Mouse (Mus musculus) mature B cell (primary cell): ENCODE data around the gene Tnxb.
"Not testable (repeated sequence)": the region's sequence is repeated elsewhere in the genome, so short reads cannot be mapped to it uniquely, and the experiment has no call there.

Experiments
- in situ Hi-C: fragments of 300-500 bp; cut with MboI; formaldehyde crosslinking; loops from 2 replicates; pipeline ENCODE4 v1.14.3; 2019

Tnxb gene

DNA sequence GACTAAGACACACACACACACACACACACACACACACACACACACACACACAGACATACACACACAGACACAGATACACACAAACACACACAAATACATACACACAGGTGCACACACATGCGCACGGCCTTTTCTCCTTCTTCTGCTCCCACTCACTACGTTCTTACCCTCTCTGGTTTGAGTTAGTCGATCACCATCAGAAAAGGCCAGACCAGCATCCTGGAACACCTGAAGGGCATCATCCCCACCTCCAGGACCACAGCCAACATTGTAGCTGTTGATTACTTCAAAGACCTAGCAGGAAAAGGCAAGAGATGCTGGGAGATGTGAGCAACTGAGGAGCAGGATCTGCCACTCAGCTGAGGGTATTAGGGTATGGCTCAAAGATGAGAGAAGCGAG lies 67.1 kb downstream of the Tnxb start:
- in situ Hi-C loops: not testable (repeated sequence)

DNA sequence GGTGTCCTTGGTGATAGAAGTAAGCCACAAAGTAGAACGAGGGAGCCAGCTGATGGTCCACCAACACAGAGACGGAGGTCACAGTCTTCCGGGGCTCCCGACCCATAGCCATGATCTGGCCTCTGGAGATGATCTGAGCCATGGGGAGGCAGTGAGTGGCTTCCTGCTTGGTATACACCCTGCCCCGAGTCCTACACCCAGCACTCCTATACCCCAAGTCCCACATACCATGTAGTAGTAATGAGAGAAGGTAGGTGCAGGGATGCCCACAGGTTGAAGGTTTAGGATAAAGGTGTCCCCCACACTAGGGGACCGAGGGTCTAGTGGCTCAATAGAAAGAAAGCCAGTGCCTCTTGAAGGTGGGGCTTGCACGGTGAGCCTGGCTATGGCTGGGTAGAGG lies 69.4 kb downstream of the Tnxb start:
- in situ Hi-C loops: not testable (repeated sequence)

DNA sequence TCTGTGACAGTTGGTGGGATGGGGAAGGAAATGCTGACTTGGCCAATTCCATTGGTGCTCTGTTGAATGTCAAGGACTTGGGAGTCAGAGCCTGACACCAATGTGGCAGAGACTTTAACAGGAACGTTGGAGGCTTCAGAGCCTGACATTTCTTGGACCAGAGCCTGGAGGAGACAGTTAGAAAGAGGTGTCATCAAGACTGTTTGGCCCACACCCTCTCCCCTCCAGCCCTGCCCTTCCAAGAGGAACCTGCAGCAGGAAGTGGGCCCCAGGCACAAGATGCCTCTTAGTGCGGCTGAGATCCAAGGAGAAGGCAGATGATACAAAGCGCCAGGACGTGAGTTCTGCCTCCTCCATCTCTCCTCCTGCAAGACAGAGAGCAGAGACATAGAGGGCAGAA lies 69.9 kb downstream of the Tnxb start:
- in situ Hi-C loops: no loop called here

DNA sequence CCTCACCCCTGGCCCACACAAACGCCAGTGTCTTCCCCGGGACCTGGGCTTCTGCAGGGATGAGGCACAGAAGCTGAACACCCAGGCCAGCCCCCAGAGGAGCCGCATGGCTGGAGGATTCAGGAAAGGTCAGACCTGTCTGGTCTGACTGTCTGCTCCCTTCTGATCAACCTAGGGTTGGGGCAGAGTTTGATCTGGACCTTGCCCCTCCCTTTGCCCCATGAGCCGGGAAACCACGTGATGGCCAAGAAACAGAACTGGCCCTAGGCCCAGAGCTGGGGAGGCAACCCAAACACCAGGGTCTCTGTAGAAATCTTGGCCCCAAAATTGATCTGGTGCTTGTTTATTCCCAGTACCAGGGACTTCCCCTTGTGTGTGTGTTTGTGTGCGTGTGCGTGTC lies 73.4 kb downstream of the Tnxb start, which contains the start of gene C4b:
Gene C4b (minus strand): TSS at position 164 of the 400 bp plus-strand sequence.
- in situ Hi-C loops: no loop called here

DNA sequence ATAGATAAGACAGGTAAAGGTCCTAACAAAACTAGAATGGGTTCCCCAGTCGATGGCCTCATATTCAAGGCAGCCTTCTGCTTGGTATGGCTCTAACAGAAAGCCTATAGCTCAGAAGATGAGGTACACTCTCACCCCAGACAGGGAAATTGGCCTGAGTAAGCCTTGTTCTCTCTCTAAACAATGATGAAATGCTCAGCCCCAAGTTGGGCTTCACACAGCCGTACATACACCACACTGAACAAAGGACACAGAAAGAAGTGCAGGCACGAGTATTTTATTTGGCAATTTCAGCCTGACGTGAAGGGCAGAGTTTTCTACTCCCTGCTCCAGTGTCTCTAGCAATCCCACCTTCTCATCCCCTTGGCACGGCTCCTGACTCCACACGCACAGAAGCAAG lies 73.9 kb downstream of the Tnxb start:
- in situ Hi-C loops: no loop called here

DNA sequence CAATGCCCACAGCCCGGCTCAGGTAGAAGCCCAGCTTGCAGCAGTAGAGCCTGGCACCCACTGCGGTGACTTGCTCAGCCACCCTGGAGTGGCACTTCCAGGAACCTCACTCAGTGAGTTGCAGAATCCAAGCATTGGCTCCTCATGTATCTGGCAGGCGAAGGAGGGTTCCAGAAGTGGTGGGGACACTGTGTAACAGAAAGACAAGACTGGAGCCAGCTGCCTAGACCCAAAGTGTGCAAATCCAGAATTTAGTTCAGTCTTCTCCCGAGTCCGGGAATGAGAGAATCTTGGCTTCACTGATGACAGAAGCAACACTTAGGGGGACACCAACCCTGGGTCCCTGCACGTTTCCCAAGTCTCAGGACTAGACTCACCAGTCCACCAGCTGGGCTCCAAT lies 74.3 kb downstream of the Tnxb start:
- in situ Hi-C loops: not testable (repeated sequence)

DNA sequence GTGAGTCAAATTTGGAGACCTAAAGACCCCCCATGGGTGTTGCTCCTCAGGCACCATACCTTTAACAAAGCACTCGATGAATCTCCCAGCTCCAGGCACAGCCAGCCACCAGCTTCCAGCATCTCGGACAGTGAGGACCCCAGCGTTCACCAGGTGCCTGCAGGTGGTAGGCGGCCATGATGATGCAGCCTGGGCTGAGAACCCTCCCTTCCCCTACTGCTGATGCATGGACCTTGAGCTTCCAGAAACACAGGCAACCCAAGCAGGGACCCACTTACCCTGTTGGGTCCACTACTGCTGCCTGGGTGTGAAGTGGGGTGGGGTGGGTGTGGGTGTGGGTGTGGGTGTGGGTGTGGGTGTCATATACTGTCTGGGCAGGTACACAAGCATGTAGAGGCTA lies 74.8 kb downstream of the Tnxb start:
- in situ Hi-C loops: not testable (repeated sequence)

DNA sequence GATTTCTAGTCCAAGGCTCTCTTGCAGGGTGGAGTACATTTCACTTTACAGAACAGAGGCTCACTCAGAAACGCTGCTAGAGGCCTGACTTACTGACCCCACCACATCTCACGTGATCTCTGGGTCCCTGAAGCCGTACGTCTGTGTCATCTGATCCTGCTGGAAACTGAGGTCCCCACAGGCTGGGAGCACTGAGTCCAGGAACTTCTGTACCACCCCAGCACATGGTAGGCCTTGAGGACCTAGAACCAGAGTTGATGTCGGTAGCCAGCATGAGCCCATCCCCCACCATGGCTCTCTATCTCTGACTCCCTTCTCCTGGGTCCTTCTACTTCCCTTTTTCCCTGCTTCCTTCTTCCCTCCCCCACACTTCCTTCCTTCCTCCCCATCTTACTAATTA lies 76.2 kb downstream of the Tnxb start:
- in situ Hi-C loops: no loop called here

DNA sequence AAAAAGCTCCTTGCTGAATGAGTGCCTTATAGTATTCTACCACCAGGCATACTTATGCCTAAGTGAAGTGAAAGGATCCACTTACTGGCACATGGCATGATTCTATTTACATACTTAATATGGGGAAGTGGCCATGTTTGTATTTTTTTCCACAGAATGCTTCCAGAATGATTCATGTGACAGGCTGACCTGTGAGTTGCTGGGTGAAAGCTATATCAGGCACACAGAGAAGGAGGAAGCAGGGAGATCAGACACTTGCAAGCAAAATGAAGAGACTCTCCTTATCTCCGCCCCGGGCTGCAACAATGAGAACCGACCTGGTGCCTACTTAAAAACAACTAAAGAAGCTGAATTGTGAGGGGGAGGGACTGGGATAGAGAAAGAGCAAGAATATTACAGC lies 91.1 kb downstream of the Tnxb start:
- in situ Hi-C loops: no loop called here
